Mouse (Mus musculus) myocyte (in vitro differentiated cells): ENCODE data around the gene Ezh2.

Experiments used
- MAX ChIP-seq: IDR thresholded peaks from one replicate; pipeline ENCODE4 v1.6.1; 2011; ENCODE audit warnings: low read depth, mild to moderate bottlenecking, control low read depth
- POLR2A ChIP-seq: IDR thresholded peaks from one replicate; pipeline ENCODE4 v1.6.1; 2011; ENCODE audit warnings: low read depth, mild to moderate bottlenecking, control low read depth, moderate library complexity; ENCODE audit not compliant: insufficient read length
- TCF12 ChIP-seq: IDR thresholded peaks from one replicate; pipeline ENCODE4 v1.6.1; 2011; ENCODE audit warnings: mild to moderate bottlenecking, control low read depth; ENCODE audit not compliant: poor library complexity, insufficient read depth, severe bottlenecking

GRCm38 (mm10) chr6:47565326-47566035 is 29.7 kb downstream of the Ezh2 start:
- TF ChIP-seq MAX (no peak), POLR2A (no peak), TCF12 (no peak)
